Mouse (Mus musculus) gastrocnemius, postnatal 10 days (tissue): ENCODE data around the gene Ccni. TPM values are rescaled to one million over a fixed set of nuclear protein-coding genes. Genes with fewer than 3 reads are reported as not detected.
A peak's percentile ranks its signal among the peaks of the same experiment; 100 is the strongest.

Experiments
- DNase-seq: peaks from one replicate; pipeline ENCODE4 v3.0.0; 2021; ENCODE audit warnings: mixed read lengths
- long read RNA-seq, 2 experiments: library from polyadenylated mRNA; stranded (forward); transcript quantifications; one replicate each; pipeline ENCODE4 v2.0.0; 2021
- total RNA-seq, 2 experiments: library from RNA; stranded (reverse); gene quantifications; 2 replicates each; pipeline ENCODE4 v1.2.3; 2021

The Ccni gene
- 100 to 1,000 TPM; 117 to 125 TPM for total RNA-seq
- long read RNA-seq, experiment 1, transcript Ccni-201 (7 exons, 2,804 nt) = major isoform, 36 of 47 reads
- long read RNA-seq, experiment 1, partial matches to known transcripts = 7 of 47 reads
- long read RNA-seq, experiment 1, other reads (novel, unspliced or antisense) = 4 of 47 reads
- long read RNA-seq, experiment 2, transcript Ccni-201 (7 exons, 2,804 nt) = major isoform, 43 of 46 reads
- long read RNA-seq, experiment 2, partial matches to known transcripts = 0 of 46 reads
- long read RNA-seq, experiment 2, other reads (novel, unspliced or antisense) = 3 of 46 reads

DNA sequence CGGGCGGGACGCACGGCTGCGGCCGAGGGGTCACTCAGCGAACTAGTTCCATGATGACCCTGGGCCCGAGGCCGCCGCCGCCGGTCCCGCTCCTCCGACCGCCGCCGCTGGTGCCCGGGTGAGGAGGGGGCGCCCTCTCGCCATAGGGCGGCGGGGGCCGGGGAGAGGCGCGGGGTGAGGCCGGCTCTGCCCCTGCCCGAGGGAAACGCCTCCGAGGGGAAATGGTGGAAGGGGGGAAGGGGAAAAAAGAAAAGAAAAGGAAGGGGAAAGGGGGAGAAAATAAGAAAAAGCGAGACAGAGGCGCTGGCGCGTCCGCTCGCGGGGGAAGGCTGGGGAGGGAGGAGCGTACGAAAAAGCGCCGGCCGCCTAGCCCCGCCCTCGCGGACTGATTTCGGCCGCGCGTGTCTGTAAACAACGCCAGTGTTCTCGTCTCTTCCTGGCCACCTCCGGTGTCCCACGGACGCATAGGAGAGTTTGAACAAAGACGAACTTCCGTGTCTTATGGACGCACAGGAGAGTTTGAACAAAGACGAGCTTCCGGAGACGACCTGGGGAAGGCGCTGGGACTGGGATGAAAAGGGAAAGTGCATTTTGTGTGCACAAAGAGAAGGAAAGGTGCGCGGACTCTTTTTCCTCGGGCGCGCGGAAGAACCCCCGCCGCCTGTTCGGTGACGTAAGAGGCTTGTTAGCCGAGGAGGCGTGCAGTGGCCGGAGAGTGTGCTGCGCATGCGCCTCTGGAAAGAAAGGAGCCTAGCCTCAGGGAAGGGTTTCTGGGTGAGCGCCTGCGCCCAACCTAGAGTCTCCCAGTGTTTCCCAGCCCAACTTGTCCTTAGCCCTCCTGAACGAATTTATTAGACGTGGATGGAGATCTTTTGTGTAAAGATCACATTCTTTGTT is at the start of gene Ccni, which contains the start of gene 2010109A12Rik:
Gene Ccni (minus strand): TSS at position 387 of the 897 bp plus-strand sequence.
Gene 2010109A12Rik (plus strand): TSS at position 410 of the 897 bp plus-strand sequence.
- peak; percentile 95 for DNase-seq

DNA sequence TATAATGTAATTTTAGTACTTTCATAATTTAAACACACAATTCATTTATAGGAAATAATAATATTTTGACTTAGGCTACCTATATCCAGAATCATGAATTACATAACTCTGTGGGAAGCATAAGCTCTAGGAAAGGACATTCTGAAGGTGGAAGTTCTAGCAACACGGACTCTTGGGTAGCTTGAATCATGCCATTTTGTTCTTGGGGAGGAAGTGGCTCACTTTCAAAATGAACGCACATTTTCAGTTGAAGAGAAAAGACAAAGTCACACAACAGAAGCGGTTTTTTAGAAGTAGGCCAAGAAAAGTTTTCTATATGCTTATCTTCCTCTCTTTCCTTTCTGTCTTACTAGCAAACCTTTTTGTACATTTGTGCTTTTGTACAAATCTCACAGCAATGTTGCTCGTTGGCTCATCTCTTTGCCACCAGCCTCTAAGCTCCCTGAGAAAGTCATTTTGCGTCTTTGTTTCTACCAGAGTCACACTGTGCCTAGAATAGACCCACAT is 49.5 kb upstream of the Ccni start:
- no peak for DNase-seq

DNA sequence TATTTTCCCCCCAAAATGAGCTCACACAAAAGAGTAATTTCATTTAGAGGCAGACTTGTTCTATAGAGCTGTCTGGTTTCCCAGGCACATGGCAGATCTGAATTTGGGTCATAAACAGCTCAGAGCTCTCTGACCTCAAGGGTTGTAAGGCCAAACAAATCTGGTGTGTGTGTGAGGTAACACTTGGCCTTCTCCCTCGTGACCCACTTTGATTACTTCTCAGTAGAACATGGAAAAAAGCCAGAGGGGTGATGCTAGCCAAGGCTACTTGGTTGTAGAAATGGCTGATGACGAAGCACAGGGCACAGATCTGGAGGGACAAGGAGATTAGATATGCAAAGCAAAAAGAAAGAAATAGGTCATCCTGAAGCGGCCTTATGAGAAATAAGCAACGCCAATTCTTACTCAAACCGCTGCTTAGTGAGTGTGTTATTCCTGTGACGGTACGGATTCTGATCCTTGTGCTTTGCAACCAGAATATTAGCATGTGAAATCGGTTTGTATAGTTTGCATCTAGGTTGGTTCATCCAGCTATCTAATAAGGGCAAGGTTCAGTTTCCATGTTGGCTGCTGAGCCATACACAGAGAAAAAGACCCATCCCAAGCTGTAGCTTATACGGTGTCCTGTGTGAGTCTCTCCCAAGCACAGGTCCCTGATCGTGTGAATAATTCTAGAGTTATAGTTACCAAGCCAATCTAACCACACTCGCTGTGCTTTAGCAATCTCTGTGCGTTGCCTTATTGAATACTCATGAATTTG is 44.9 kb upstream of the Ccni start:
- peak; percentile 28 for DNase-seq

DNA sequence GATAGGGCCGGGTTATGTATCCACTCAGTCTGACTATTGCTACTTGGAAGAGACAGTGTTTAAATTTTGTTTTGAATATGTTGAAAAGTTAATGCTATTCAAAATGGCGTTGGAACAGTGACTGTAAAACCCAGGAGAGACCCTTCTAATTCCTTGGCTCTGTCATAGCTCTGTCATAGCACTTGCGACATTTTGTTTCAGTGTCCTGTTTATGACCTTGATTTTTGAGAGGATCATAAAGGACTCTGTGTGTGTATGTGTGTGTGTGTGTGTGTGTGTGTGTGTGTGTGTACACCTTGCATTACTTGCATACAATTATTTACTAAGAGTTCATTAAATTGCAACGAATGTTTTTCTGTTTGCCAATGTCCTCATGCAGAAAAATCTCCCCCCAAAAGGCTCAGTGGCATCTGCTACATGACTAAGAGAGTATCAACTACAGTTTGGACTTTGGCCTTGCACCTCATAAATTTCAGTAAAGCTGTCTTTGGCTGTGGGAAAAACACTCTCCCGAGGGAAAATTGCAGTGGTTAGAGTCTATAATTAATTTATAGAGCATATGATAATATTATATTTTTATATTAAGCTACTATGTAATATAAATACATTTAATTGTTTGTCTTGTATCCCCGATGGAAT is 43.8 kb upstream of the Ccni start:
- no peak for DNase-seq

DNA sequence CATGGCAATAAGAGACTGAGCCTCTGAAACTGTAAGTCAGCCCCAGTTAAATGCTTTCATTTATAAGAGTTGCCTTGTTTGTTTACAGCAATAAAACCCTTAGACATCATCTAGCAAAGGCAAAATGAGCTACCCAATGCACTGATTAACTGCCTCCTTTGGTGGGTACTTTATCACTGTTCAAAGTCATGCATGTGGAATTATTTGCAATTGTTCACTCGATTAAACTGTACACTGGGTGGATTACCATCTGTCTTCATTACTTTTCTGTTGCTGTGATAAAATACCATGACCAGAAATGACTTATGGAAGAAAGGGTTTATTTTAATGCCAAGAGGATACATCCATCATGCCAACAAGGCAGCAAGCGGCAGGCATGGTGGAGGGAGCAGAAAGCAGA is 39.0 kb upstream of the Ccni start:
- DNase-seq = no peak

DNA sequence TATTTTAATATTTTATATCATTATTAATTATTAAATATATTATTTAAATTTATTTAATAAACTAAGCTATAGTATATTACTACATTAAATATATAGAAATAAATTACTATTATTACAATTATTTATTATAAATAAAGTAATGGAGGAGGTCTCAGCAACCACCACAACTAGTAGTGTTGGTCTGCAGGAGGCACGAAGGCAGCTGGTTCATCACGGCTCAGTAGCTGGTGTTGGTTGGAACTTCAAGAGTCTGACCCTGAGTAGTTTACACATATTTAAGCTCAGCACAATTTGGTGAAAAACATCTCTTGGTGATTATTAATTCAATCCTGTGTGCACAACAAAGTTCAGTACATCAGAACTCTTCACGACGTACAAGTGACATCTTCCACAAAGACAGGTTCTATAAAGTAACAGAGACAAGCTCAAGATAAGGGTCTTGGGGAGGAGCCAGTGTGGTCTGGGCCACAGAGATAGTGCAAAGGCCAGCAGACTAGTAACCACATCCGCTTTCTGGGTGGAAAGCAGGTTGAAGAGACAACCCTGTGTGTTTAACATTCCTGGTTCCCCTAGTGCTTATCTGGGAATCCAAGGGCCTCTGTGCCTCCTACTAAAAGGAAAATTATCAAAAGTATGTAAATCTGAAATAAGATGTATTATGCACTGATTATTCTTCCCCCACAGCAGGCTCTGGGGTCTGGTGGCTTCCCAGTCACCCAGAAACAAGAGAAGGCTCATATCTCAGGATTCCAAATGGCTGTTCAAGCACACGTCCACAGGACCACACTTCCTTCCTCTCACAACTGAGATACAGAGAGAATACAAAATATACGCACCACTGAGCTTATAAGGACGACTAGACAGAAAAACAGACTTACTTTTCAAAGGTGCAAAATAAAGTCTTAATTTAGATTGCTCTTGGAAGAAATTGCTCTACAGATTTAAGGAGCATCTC is 33.6 kb upstream of the Ccni start:
- no peak for DNase-seq

DNA sequence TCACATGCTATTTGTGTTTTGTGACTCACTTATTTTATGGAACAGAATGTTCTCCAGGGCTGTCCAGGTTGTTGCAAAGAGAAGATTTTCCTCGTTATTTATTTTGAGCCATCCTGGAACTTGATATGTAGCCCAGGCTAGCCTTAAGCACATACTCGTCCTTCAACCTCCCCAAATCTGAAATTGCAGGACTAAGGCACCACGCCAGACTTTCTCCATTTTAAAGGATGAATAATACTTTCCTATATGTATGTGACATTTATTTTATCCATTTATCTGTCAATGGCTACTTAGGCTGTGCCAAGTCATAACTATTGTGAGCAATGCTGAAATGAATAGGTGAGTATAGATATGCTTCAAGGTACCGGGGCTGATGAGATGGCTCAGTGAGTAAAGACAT is 30.2 kb upstream of the Ccni start:
- no peak for DNase-seq

DNA sequence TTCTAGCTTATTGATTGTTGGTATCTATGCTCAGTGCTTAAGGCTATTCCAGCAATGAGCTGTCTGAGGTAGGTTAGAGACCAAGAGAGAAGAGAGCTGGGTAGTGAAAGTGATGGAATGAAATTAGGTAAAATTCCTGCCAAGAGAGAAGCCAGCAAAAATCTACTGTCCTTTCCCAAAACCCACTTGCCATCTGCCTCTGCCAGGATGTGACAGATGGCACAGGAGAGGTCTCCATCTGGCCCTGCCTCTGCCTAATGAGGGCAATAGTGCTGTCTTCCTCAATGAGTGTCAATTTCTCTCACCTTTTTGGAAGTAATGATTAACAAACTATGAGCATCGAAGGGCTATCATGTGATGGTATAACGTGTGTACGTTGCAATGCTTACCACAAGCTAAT is 29.6 kb upstream of the Ccni start:
- no peak for DNase-seq

DNA sequence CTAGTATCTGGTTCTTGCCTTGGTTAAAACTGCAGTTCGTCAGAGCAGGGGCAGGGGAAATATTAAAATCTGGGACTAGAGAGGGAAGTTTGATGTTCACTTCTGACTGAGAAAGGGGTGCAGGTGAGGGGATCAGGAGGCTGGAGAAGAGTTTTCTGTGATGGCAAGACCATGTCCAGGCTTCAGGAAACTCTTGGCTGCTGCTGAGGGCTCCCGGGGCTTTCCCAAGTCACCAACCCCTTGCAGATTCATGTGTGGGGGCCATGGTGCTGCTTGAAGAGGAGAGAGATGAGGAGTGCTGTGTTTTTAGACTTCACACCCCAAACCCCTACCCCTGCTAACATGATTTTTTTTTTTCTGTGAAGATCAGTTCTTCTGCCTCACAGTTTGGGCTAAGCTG is 28.3 kb upstream of the Ccni start:
- no peak for DNase-seq

DNA sequence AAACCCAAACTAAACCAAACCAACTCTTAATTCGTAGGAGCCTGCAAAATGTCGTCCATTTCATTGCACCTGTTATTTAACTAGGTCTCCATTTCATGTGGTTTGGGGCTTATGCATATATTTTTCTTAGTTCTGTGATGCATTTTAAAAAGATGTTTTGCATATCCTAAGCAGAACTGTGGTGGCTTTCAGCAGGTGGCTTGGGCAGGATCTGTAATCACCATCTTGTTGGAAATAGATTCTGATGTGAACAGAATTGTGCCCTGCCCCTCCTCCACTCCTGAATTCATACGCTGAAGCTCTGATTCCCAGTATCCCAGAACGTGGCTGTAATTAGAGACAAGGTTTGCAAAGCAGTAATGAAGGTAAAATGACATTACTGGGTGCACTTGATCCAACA is 27.8 kb upstream of the Ccni start:
- DNase-seq = no peak

DNA sequence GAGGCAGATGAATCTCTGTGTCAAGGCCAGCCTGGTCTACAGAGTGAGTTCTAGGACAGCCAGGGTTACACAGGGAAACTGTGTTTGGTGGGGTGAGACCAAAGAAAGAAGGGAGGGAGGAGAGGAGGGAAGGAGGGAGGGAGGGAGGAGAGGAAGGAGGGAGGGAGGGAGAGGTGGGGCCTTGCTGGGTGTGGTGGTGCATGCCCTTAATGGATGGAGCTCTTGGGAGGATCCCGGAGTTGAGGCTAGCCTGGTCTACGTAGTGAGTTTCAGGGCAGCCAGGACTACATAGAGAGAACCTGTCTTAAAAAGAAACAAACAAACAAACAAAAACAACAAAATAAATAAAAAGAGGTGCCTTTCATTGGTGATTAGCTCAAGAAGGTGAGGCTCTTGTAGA is 26.5 kb upstream of the Ccni start:
- no peak for DNase-seq

DNA sequence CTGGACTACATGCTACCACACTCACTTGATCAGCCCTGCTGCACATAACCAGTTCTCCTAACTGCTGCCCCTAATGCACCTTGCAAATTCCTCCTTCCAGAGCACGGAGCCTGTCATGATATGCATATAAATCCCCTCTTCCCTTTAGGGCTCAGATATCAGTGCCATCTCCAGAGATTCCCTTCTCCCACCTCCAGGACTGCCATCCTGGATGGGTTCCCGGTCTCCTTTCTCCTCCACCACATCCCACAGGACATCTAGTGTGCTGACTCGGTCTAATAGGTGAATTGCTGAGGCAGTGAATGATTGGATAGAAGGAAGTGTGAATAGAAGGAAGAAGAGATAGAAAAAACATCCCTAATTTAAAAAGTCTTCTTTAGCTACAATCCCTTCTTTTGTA is 25.4 kb upstream of the Ccni start:
- DNase-seq = no peak

DNA sequence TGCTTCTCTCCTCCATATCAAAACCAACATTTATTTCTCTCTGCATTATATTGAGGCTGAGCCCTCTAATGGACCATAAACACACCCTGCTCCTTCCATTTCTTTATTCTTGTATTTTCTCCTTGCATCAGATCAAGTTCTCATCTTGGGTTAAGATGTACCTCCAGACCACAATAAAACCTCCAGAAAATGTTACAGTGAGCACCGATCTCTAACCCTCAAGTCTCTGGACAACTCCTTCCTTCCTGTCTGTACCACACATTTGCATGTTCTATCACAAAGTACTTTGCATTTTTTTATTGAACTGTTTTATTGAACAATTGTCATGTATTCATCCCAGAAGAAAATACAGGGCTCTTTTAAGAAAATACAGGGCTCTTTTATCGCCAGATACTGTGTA is 23.2 kb upstream of the Ccni start:
- DNase-seq = no peak

DNA sequence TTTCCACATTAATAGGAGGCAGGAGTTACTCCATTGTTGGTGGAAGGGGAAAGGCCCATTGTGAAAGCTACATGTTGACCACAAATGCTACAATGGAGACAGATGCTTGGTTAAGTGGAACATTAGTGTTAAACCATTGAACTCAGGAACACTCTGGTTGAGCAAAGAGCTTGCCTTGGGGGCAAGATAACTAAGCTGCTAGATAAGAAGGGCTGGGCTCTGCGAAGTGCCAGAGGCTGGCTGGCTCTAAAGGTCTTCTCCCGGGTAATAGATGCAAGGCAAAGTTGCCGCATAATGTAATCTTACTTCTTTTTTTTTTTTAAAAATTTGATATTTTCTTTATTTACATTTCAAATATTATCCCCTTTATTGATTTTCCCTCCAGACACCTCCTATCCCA is 20.9 kb upstream of the Ccni start:
- DNase-seq = no peak

DNA sequence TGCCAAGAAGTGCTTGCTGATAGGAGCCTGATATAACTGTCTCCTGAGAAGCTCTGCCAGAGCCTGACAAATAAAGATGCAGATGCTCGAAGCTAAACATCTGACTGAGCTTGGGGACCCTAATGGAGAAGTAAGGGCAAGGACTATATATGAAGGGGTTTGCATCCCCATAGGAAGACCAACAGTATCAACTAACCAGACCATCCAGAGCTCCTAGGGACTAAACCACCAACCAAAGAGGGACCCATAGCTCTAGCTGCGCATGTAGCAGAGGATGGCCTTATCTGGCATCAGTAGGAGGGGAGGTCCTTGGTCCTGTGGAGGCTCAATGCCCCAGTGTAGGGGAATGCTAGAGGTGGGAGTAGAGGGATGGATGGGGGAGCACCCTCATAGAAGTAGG is 18.3 kb upstream of the Ccni start:
- no peak for DNase-seq

DNA sequence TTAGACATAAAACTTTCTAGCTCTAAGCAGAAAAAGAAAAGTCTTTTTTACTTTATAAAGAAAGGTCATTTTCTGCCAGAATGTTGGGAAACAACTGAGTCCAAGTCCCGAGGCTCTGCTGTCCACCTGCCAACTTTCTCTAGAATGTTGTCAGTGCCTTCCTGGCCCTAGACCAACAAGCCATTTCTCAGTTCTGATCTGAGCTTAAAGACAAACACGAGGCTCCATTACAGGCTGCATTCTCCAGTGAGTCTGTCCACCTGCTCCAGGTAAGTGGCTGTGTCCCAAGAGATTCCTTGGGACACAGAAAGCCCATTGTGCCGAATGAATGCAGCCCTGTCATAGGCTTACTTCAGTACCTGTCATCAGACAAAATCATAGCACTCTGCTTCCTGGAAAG is 15.4 kb upstream of the Ccni start:
- peak; percentile 39 for DNase-seq

DNA sequence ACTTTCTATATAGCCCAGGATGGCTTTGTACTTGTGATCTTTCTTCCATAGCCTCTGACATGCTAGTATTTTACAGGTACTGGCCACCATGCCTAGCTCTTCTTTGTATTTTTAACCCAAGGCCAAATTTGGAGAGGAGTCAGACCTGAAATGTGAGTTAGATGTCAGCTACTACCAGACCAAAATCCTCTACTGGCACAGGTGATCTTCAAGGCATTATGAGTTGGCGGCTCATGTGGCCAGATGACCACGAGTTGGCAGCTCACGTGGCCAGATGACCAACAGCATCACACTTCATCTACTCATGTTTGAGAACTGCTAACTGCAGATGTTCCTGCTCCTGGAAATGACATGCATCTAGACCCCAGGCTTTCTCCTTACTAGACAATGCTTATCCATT is 12.1 kb upstream of the Ccni start:
- no peak for DNase-seq

DNA sequence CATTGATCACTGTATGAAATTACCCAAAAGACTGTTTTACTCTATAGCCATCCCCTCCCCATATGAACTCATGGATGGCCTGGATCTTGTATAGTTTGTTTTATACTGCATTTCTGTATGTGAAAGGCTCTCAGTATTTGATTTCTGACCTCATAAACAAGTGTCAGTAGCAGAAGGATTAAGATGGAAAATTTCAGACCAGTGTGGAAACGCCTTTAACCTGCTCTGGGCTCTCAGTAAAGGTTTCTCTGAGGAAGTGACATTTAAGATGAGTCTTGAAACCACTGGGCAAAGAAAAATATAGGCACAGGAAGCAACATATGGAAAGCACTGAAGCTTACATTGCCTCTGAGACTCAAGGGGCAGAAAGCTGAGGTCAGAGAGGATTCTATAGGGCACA is 1.3 kb upstream of the Ccni start:
- DNase-seq = no peak

DNA sequence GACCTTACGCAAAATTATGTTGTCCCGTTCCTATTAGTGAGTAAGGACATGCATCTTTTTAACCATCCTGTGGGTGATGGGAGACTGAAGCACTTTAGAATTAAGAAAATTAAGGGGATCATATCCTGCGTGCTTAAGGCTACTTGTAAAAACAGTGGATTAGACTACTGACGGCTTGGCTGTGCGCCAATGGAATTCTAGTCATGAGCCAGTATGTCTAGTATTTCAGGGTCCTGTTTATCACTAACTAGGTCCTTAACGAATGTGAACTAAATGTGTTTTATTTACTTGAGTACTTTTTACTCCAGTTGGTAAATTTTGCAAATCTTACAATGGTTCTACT is 682 bp upstream of the Ccni start:
- DNase-seq = peak; percentile 56

DNA sequence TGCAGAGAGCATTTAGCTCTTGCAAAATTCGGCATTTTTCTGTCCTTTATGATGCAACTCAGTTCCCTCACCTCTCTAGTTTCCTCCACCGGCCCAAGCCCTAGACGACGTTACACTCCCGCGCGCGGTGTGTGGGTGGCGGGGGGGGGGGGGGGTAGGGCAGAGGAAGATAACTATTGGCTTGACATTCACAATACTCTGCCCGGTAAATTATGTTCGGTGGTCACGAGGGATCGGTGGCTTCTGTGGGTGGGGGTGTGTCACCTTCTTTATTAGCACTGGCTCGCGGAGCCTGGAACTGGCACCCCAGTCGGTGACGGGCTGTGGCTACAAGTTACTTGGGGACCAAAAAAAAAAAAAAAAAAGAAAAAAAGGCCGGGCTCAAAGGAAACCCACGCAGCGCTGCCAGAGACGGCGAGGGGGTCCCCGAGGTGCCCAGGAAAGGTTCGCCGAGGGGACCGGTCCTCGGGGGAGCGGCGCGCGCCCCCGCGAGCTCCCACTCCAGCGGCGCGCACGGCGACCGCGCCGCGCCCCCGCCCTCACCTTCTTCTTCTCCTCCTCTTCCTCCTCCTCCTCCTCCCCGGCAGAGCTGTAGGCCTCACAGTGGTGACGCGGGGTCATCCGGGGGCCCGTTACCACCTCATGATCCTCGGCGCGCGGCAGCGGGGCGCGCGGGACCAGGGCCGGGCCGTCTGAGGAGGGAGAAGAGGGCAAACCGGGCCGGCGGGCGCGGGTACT is 755 bp downstream of the Ccni start:
- DNase-seq = peak; percentile 53
